Mouse (Mus musculus) forebrain, postnatal 0 days (tissue): ENCODE data around the gene Rxylt1. TPM values are rescaled to one million over a fixed set of nuclear protein-coding genes. Genes with fewer than 3 reads are reported as not detected.

Experiments
- ATAC-seq: fragments of 200-750 bp; cut with Nextera tagmentation; 2 replicates; pipeline ENCODE4 v1.8.0; 2017; ENCODE audit warnings: mild to moderate bottlenecking, moderate library complexity
- DNase-seq: peaks from one replicate; pipeline ENCODE4 v3.0.0-alpha.2; 2015
- H3K27ac ChIP-seq: fragments of 300-500 bp; sonication (generic); 2 replicates; pipeline ENCODE4 v1.5.1; 2014; ENCODE audit warnings: low read depth, mild to moderate bottlenecking, antibody characterized with exemption, low read length, moderate library complexity, mixed read lengths
- H3K27me3 ChIP-seq: fragments of 300-500 bp; sonication (generic); 2 replicates; pipeline ENCODE4 v1.6.1; 2014; ENCODE audit warnings: mild to moderate bottlenecking, low read length, mixed read lengths; ENCODE audit not compliant: insufficient read depth
- H3K36me3 ChIP-seq: fragments of 300-500 bp; sonication (generic); 2 replicates; pipeline ENCODE4 v1.6.1; 2014; ENCODE audit warnings: mild to moderate bottlenecking, moderate library complexity; ENCODE audit not compliant: insufficient read depth
- H3K4me1 ChIP-seq: fragments of 300-500 bp; sonication (generic); 2 replicates; pipeline ENCODE4 v1.6.1; 2014; ENCODE audit warnings: antibody characterized with exemption; ENCODE audit not compliant: insufficient read depth
- H3K4me2 ChIP-seq: fragments of 300-500 bp; sonication (generic); 2 replicates; pipeline ENCODE4 v1.6.1; 2014; ENCODE audit warnings: low read depth, mild to moderate bottlenecking, moderate library complexity
- H3K4me3 ChIP-seq: fragments of 300-500 bp; sonication (generic); 2 replicates; pipeline ENCODE4 v1.5.1; 2014; ENCODE audit warnings: low read depth, low read length, mixed read lengths
- H3K9ac ChIP-seq: fragments of 300-500 bp; sonication (generic); 2 replicates; pipeline ENCODE4 v1.6.1; 2014; ENCODE audit warnings: mild to moderate bottlenecking
- H3K9me3 ChIP-seq: fragments of 300-500 bp; sonication (generic); 2 replicates; pipeline ENCODE4 v1.6.1; 2016; ENCODE audit warnings: low read length
- CTCF ChIP-seq: sonication (generic); IDR thresholded peaks from 2 replicates; pipeline ENCODE4 v1.5.1; 2016; ENCODE audit warnings: antibody characterized with exemption, control low read depth, low read depth
- WGBS: fragments of 180-500 bp; shearing (Covaris S2); extraction: QIAGEN DNeasy Blood & Tissue Kit; methylation state at CpG from one replicate; pipeline ENCODE4 v1.1.7; 2014; 5-methylcytosine and 5-hydroxymethylcytosine counted together
- polyA plus RNA-seq: library from polyadenylated mRNA; unstranded; fragments of >200 nt; fragmentation: Nextera tagmentation; extraction: Ambion mirVana; gene quantifications from 2 replicates; pipeline ENCODE4 v1.2.1, GENCODE M21; 2015
- total RNA-seq: library from RNA; depleted of rRNA; stranded (reverse); fragments of >200 nt; gene quantifications from 2 replicates; pipeline ENCODE4 v1.2.3, GENCODE M21; 2014; rRNA removed

Rxylt1 gene
- total and polyA plus RNA-seq, 2 experiments from 2014 or later, result 40.5 to 48.4 TPM

DNA sequence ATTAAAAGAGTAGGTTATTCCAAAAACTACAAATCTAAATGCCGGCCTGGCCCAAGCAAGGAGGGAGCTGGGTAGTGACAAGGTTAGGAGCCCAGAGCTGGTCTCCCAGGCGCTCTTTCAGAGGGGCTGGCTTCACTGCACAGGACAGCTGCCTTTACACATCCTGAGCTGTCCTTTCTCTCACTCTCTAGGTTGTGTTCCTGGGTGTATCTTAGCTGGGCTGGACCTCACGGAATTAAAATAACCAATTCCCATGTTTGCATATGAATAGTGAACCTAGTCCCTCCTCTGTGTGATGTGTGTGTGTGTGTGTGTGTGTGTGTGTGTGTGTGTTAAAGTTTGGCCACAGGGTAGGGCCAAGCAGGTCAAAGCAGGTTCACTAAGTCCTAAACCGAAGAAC is 52.2 kb downstream of the Rxylt1 start:
- WGBS, result 60% methylated on average over 4 of the region's 4 CpGs
- H3K9me3 ChIP-seq, result no peaks in the 10 kb centered on the region
- H3K36me3 ChIP-seq, result no peaks in the 10 kb centered on the region
- TF ChIP-seq CTCF, result no peak
- no peak for ATAC-seq
- H3K4me2 ChIP-seq, result peak overlapping the region; percentile 61
- peak overlapping the region; percentile 93 for H3K4me3 ChIP-seq
- no peaks in the 10 kb centered on the region for H3K4me1 ChIP-seq
- DNase-seq, result no peak
- H3K27ac ChIP-seq, result no peak overlapping the region
- 0 out of 2 replicates have a peak overlapping the region, but pooled peaks have one; percentile 84 for H3K9ac ChIP-seq
- no peaks in the 10 kb centered on the region for H3K27me3 ChIP-seq

DNA sequence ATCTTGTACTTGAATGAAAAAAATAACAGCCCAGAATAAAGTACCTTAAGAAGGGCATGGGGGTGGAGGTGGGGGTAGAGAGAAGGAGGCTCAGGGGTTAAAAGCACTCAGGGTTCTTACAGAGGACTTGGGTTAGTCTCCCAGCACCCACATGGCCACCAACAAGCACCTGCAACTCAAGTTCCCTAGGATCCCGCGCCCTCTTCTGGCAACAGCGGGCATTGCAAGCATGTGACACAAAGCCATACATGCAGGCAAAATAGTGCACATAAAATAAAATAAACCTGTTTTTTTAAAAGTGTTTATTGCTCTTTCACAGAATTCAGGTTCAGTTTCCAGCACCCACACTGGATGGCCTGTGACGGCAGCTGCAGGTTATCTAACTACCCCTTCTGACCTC is 56.8 kb downstream of the Rxylt1 start:
- H3K9me3 ChIP-seq, result no peaks in the 10 kb centered on the region
- no peak overlapping the region for H3K27ac ChIP-seq
- DNase-seq, result no peak
- no peaks in the 10 kb centered on the region for H3K36me3 ChIP-seq
- H3K9ac ChIP-seq, result no peak overlapping the region
- no peak for ATAC-seq
- 44% methylated on average over 4 of the region's 4 CpGs for WGBS
- H3K4me1 ChIP-seq, result no peaks in the 10 kb centered on the region
- H3K27me3 ChIP-seq, result no peaks in the 10 kb centered on the region
- TF ChIP-seq CTCF, result peak; percentile 55
- H3K4me3 ChIP-seq, result no peak overlapping the region
- no peak overlapping the region for H3K4me2 ChIP-seq

GRCm38 (mm10) chr10:122039566-122039965 is 57.6 kb downstream of the Rxylt1 start:
- no peak overlapping the region for H3K4me3 ChIP-seq

DNA sequence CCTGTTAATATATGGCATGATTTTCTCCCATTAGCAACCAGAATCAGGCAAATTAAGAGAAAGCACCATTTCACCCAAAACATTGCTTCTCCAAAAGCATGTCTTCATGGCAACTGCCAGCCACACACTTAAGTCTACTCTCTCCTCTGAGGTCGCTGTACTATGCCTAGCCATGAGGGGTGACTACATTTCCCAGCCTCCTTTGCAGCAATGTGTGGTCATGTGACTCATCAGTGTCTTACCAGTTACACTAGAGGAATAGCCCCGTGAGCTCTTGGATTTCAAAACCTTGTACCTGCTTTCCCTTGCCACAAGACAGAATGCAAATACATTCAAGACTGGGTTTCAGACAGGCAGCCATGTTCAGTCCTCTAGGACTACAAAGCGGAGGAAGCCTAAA is 58.6 kb downstream of the Rxylt1 start:
- no peak overlapping the region for H3K4me2 ChIP-seq
- TF ChIP-seq CTCF, result no peak
- ATAC-seq (peak; percentile 80), DNase-seq (no peak)
- no peaks in the 10 kb centered on the region for H3K27me3 ChIP-seq
- H3K9ac ChIP-seq, result no peak overlapping the region
- no peaks in the 10 kb centered on the region for H3K9me3 ChIP-seq
- no peak overlapping the region for H3K27ac ChIP-seq
- H3K36me3 ChIP-seq, result no peaks in the 10 kb centered on the region
- H3K4me1 ChIP-seq, result no peaks in the 10 kb centered on the region
- no peak overlapping the region for H3K4me3 ChIP-seq
- 56% methylated on average over 3 of the region's 3 CpGs for WGBS

More at GRCm38 (mm10) chr10:122039566-122039965, 57.6 kb downstream of the Rxylt1 start:
- 91% methylated on average over 4 of the region's 4 CpGs for WGBS
- Histone ChIP-seq H3K9ac (no peak overlapping the region), H3K27me3 (no peaks in the 10 kb centered on the region), H3K36me3 (no peaks in the 10 kb centered on the region), H3K27ac (no peak overlapping the region), H3K4me2 (no peak overlapping the region), H3K4me1 (no peaks in the 10 kb centered on the region), H3K9me3 (no peaks in the 10 kb centered on the region)
- no peak for TF ChIP-seq CTCF
- no peak for DNase-seq
- ATAC-seq, result no peak

DNA sequence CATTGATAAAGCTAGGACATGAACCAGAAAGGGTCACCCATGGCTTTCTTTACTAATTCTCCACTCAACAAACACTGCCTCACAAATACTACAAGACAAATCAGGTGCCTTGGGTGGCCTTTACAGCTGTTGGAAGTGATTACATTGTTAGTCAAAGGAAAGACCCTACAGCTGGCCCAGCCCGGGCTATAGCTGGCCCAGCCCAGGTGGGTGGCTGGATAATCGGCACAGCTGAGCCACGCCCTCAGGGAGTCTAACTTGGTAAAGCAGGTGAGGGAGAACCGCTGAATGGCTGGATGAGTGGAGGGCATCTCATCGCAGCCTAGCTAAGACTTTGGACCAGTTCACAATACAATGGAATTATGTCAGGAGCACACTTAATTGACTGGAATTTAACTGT is 63.9 kb downstream of the Rxylt1 start:
- Histone ChIP-seq H3K9me3 (no peaks in the 10 kb centered on the region), H3K4me1 (peaks cover 6% of the 10 kb centered on the region; the same call in 1 of the 2 replicates), H3K4me3 (no peak overlapping the region), H3K9ac (no peak overlapping the region), H3K36me3 (no peaks in the 10 kb centered on the region), H3K27ac (no peak overlapping the region), H3K4me2 (no peak overlapping the region), H3K27me3 (no peaks in the 10 kb centered on the region)
- TF ChIP-seq CTCF, result no peak
- no peak for DNase-seq
- WGBS, result 80% methylated on average over 5 of the region's 5 CpGs
- no peak for ATAC-seq

- H3K4me1 ChIP-seq, result peaks cover 6% of the 10 kb centered on the region; the same call in 1 of the 2 replicates
- no peaks in the 10 kb centered on the region for H3K27me3 ChIP-seq
- no peak for DNase-seq
- no peak overlapping the region for H3K4me2 ChIP-seq
- no peak for TF ChIP-seq CTCF
- 88% methylated on average over 5 of the region's 5 CpGs for WGBS
- ATAC-seq, result no peak
- H3K36me3 ChIP-seq, result no peaks in the 10 kb centered on the region
- H3K4me3 ChIP-seq, result no peak overlapping the region
- H3K27ac ChIP-seq, result no peak overlapping the region
- H3K9ac ChIP-seq, result no peak overlapping the region
- H3K9me3 ChIP-seq, result no peaks in the 10 kb centered on the region
Observed at GRCm38 (mm10) chr10:122030420-122030819, 66.8 kb downstream of the Rxylt1 start.

GRCm38 (mm10) chr10:122029738-122030137 is 67.4 kb downstream of the Rxylt1 start:
- ATAC-seq, result no peak

More at GRCm38 (mm10) chr10:122029738-122030137, 67.4 kb downstream of the Rxylt1 start:
- Histone ChIP-seq H3K27ac (no peak overlapping the region), H3K4me1 (peaks cover 6% of the 10 kb centered on the region; the same call in 1 of the 2 replicates), H3K9me3 (no peaks in the 10 kb centered on the region), H3K4me2 (peak overlapping the region; percentile 10; the same call in 1 of the 2 replicates), H3K36me3 (no peaks in the 10 kb centered on the region), H3K27me3 (no peaks in the 10 kb centered on the region), H3K9ac (no peak overlapping the region), H3K4me3 (no peak overlapping the region)
- DNase-seq, result no peak
- TF ChIP-seq CTCF, result no peak
- WGBS, result 59% methylated on average over 7 of the region's 7 CpGs

Other genes starting within 250 kb of the Rxylt1 start
- 19.4 and 20.2 TPM in 2 replicates for gene Srgap1, start 50.1 kb downstream of the Rxylt1 start, total RNA-seq
- gene Srgap1, start 50.1 kb downstream of the Rxylt1 start, polyA plus RNA-seq, result 13.5 and 27.8 TPM in 2 replicates